Mouse (Mus musculus): ENCODE results near the gene Gm5678.

- no peak for TF ChIP-seq CTCF (IDR thresholded peaks at IDR 0.05; ENCODE audit: insufficient read depth, low read depth, low read length)
- no peak for TF ChIP-seq POLR2A (IDR thresholded peaks at IDR 0.05; ENCODE audit: insufficient read depth, low read depth, low read length)
Measured at GRCm38 (mm10) chr16:93584976-93585702, 42.8 kb upstream of the Gm5678 start.
